Mouse (Mus musculus): ENCODE measurements around the gene Il20. TPM values are rescaled to one million over a fixed set of nuclear protein-coding genes. Genes with fewer than 3 reads are reported as not detected.

Gene Il20
- not detected in 2 replicates for polyA plus RNA-seq (2015; fragmentation: Nextera tagmentation; extraction: Ambion mirVana)

DNA sequence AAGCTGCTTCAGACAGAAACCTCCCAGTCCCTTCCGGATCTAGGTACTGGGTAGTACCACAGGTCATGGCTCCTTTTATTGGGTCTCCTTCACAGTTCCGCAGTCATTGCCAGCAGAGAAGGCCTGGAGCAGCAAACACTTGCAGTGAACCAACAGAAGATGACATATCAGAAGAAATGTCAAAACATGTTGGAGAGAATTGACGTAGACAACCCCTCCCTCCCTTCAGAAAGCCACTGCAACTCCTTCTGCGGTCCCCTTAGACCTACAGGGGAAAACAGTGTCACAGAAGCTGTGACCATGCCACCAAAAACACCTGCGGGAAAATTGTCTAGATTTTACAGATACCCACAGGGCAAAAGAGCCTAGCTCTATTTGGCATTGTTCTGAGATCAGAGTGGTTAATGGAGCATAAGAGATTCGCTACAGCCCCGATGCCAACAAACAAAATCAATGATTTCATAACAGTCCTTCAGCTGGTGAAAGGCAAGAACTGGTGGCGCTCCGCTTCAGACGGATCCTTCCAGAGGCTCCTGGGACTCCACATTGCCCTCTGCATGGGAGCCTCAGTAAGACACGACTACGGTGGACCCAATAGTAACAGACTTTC is at the start of gene Il20:
TSS of gene Il20 (minus strand) at position 51 of the 610 bp plus-strand sequence.
- no peak within 1 kb of the TSS for H3K9ac ChIP-seq (ENCODE audit: low read length)
- WGBS = 82% methylated on average over 12 of the region's 12 CpGs
- H3K27ac ChIP-seq (ENCODE audit: low read length) = no peak within 1 kb of the TSS
- no peak within 1 kb of the TSS for H3K4me2 ChIP-seq (ENCODE audit: low read depth, low read length)
- no peaks in the 10 kb centered on the region for H3K27me3 ChIP-seq (ENCODE audit: control insufficient read depth, insufficient read depth, low read length)
- no peaks in the 10 kb centered on the region for H3K4me1 ChIP-seq (ENCODE audit: control insufficient read depth, insufficient read depth, low read length)
- no peaks in the 10 kb centered on the region for H3K36me3 ChIP-seq (ENCODE audit: control insufficient read depth, insufficient read depth)
- no peak for ATAC-seq (replicated peaks; ENCODE audit: extremely low read depth, insufficient read depth, low FRiP score)
- no peak within 1 kb of the TSS for H3K4me3 ChIP-seq (ENCODE audit: low read length)
- H3K9me3 ChIP-seq (replicated peaks; ENCODE audit: control insufficient read depth, low read length) = no peaks in the 10 kb centered on the region

GRCm38 (mm10) chr1:130946920-130947319 is 35.7 kb upstream of the Il20 start:
- WGBS = 16% methylated on average over 6 of the region's 6 CpGs

DNA sequence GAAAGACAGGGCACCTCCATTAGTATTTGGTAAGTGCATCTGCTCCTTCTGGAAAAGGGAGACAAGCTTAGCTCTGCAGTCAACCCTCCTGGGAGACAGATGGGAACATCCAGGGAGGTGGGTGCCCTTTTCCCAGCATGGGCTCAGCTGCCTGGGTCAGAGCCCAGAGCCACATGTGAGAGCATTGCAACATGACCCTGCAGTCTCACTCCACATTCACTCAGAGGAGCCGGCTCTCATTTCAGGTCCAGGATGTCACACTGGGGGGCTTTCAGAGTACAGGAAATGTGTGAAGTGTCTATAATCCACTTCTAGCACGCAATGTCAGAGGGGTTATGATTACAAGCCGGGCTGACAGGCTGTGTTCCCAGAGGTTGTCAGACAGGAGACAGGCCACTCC is 30.6 kb upstream of the Il20 start:
- Histone ChIP-seq H3K27ac (ENCODE audit: low read length) (no peak overlapping the region), H3K36me3 (ENCODE audit: control insufficient read depth, insufficient read depth) (no peaks in the 10 kb centered on the region), H3K9ac (ENCODE audit: low read length) (no peak overlapping the region), H3K27me3 (ENCODE audit: control insufficient read depth, insufficient read depth, low read length) (no peaks in the 10 kb centered on the region), H3K9me3 (replicated peaks; ENCODE audit: control insufficient read depth, low read length) (no peaks in the 10 kb centered on the region), H3K4me3 (ENCODE audit: low read length) (no peak overlapping the region), H3K4me2 (ENCODE audit: low read depth, low read length) (no peak overlapping the region), H3K4me1 (ENCODE audit: control insufficient read depth, insufficient read depth, low read length) (no peaks in the 10 kb centered on the region)
- WGBS = 24% methylated on average over 3 of the region's 3 CpGs
- ATAC-seq (replicated peaks; ENCODE audit: extremely low read depth, insufficient read depth, low FRiP score) = no peak

More at GRCm38 (mm10) chr1:130946920-130947319, 35.7 kb upstream of the Il20 start:
- Histone ChIP-seq H3K4me1 (ENCODE audit: control insufficient read depth, insufficient read depth, low read length) (peaks cover 3% of the 10 kb centered on the region; the same call in 1 of the 2 replicates), H3K9me3 (replicated peaks; ENCODE audit: control insufficient read depth, low read length) (no peaks in the 10 kb centered on the region), H3K27ac (ENCODE audit: low read length) (no peak overlapping the region), H3K4me2 (ENCODE audit: low read depth, low read length) (no peak overlapping the region), H3K36me3 (ENCODE audit: control insufficient read depth, insufficient read depth) (no peaks in the 10 kb centered on the region), H3K4me3 (ENCODE audit: low read length) (no peak overlapping the region), H3K27me3 (ENCODE audit: control insufficient read depth, insufficient read depth, low read length) (no peaks in the 10 kb centered on the region), H3K9ac (ENCODE audit: low read length) (no peak overlapping the region)
- ATAC-seq (replicated peaks; ENCODE audit: extremely low read depth, insufficient read depth, low FRiP score) = no peak

DNA sequence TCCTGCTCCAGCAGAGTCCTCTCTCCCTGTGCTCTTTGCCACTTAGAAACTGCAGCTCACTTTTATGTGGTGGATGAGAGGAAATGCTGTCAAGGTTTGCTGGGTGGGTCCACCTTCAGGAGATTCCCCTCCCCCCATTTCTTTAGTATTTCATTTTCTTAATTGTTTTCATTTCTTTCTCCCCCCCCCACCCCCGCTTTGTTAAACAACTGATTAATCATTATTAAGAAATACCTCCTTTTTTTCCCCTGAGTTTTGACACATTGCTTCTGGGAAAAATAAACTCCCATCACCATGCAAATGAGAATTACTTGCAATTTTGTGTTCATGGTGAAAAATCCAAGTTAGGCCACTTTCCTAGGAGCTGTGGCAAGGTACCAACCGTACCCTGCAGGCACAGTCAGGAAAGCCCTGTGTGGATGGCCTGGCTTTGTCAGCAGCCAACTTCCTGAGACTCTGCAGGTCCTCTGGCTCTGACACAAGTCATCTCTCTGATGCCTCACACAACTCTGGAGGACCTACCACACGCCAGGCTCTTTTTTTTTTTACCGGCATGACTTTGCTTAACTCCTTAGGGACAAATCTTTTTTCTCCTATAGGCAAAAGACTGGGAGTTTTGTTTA is 28.9 kb upstream of the Il20 start, which contains the start of gene Il19:
TSS of gene Il19 (minus strand) at position 51 of the 623 bp plus-strand sequence.
- 44% methylated on average over 4 of the region's 4 CpGs for WGBS

DNA sequence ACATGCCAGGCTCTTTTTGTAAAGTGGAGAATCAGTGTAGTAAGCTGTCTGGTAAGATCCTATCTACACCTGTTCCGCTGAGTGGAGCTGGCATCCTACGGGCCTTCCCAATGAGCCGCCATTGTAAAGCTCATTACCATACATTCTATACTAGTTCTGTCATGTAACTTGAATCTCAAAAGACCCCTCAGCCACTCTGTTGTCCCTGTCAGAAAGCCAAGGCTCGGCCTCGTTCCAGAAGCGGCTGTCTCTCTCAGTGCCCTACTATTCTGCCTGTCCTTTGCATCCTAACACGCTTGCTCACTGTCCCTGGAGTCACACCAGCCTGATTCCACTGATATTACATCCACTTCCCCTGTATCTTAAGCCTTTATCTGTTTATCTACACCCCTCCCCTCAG is 26.9 kb upstream of the Il20 start:
- no peaks in the 10 kb centered on the region for H3K36me3 ChIP-seq (ENCODE audit: control insufficient read depth, insufficient read depth)
- H3K9ac ChIP-seq (ENCODE audit: low read length) = no peak overlapping the region
- H3K27ac ChIP-seq (ENCODE audit: low read length) = no peak overlapping the region
- no peaks in the 10 kb centered on the region for H3K27me3 ChIP-seq (ENCODE audit: control insufficient read depth, insufficient read depth, low read length)
- H3K4me2 ChIP-seq (ENCODE audit: low read depth, low read length) = no peak overlapping the region
- no peak for ATAC-seq (replicated peaks; ENCODE audit: extremely low read depth, insufficient read depth, low FRiP score)
- H3K4me3 ChIP-seq (ENCODE audit: low read length) = no peak overlapping the region
- 80% methylated on average over 7 of the region's 7 CpGs for WGBS
- no peaks in the 10 kb centered on the region for H3K9me3 ChIP-seq (replicated peaks; ENCODE audit: control insufficient read depth, low read length)
- no peaks in the 10 kb centered on the region for H3K4me1 ChIP-seq (ENCODE audit: control insufficient read depth, insufficient read depth, low read length)

More for the DNA sequence above, 28.9 kb upstream of the Il20 start, which contains the start of gene Il19:
- Histone ChIP-seq H3K27ac (ENCODE audit: low read length) (no peak within 1 kb of the TSS), H3K36me3 (ENCODE audit: control insufficient read depth, insufficient read depth) (no peaks in the 10 kb centered on the region), H3K27me3 (ENCODE audit: control insufficient read depth, insufficient read depth, low read length) (no peaks in the 10 kb centered on the region), H3K4me1 (ENCODE audit: control insufficient read depth, insufficient read depth, low read length) (no peaks in the 10 kb centered on the region), H3K4me2 (ENCODE audit: low read depth, low read length) (no peak within 1 kb of the TSS), H3K9me3 (replicated peaks; ENCODE audit: control insufficient read depth, low read length) (no peaks in the 10 kb centered on the region), H3K4me3 (ENCODE audit: low read length) (no peak within 1 kb of the TSS), H3K9ac (ENCODE audit: low read length) (no peak within 1 kb of the TSS)
- ATAC-seq (replicated peaks; ENCODE audit: extremely low read depth, insufficient read depth, low FRiP score) = no peak

DNA sequence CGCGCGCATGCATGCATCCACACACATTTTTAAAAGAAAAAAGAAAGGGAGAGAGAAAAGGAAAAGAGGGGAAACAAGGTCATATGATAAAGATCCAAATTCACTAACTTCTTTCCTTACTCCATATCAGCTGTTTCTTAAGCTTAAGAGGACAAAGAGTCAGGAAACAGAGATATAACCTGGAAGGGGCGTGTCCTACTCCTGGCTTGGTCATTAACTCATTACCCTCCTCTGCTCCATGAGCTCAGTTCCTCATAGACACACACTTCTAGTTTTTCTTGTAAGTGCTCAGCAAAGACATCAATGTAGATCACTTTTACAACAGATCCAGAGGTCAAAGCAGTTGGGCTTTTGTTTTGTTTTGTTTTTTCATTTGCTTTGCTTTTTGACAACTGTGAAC is 25.9 kb upstream of the Il20 start:
- H3K4me2 ChIP-seq (ENCODE audit: low read depth, low read length) = no peak overlapping the region
- no peaks in the 10 kb centered on the region for H3K27me3 ChIP-seq (ENCODE audit: control insufficient read depth, insufficient read depth, low read length)
- no peaks in the 10 kb centered on the region for H3K4me1 ChIP-seq (ENCODE audit: control insufficient read depth, insufficient read depth, low read length)
- H3K9ac ChIP-seq (ENCODE audit: low read length) = no peak overlapping the region
- no peaks in the 10 kb centered on the region for H3K9me3 ChIP-seq (replicated peaks; ENCODE audit: control insufficient read depth, low read length)
- no peak overlapping the region for H3K27ac ChIP-seq (ENCODE audit: low read length)
- WGBS = 87% methylated on average over 4 of the region's 4 CpGs
- no peak overlapping the region for H3K4me3 ChIP-seq (ENCODE audit: low read length)
- no peaks in the 10 kb centered on the region for H3K36me3 ChIP-seq (ENCODE audit: control insufficient read depth, insufficient read depth)
- ATAC-seq (replicated peaks; ENCODE audit: extremely low read depth, insufficient read depth, low FRiP score) = no peak

- no peaks in the 10 kb centered on the region for H3K36me3 ChIP-seq (ENCODE audit: control insufficient read depth, insufficient read depth)
- H3K4me1 ChIP-seq (ENCODE audit: control insufficient read depth, insufficient read depth, low read length) = no peaks in the 10 kb centered on the region
- no peak overlapping the region for H3K4me2 ChIP-seq (ENCODE audit: low read depth, low read length)
- no peak overlapping the region for H3K4me3 ChIP-seq (ENCODE audit: low read length)
- H3K9me3 ChIP-seq (replicated peaks; ENCODE audit: control insufficient read depth, low read length) = no peaks in the 10 kb centered on the region
- H3K27me3 ChIP-seq (ENCODE audit: control insufficient read depth, insufficient read depth, low read length) = no peaks in the 10 kb centered on the region
- H3K9ac ChIP-seq (ENCODE audit: low read length) = no peak overlapping the region
- H3K27ac ChIP-seq (ENCODE audit: low read length) = no peak overlapping the region
- no peak for ATAC-seq (replicated peaks; ENCODE audit: extremely low read depth, insufficient read depth, low FRiP score)
- 51% methylated on average over 6 of the region's 6 CpGs for WGBS
Measured at GRCm38 (mm10) chr1:130936351-130936750, 25.1 kb upstream of the Il20 start.

- Histone ChIP-seq H3K9me3 (replicated peaks; ENCODE audit: control insufficient read depth, low read length) (no peaks in the 10 kb centered on the region), H3K9ac (ENCODE audit: low read length) (no peak overlapping the region), H3K36me3 (ENCODE audit: control insufficient read depth, insufficient read depth) (no peaks in the 10 kb centered on the region), H3K4me3 (ENCODE audit: low read length) (no peak overlapping the region), H3K27ac (ENCODE audit: low read length) (no peak overlapping the region), H3K4me2 (ENCODE audit: low read depth, low read length) (no peak overlapping the region), H3K27me3 (ENCODE audit: control insufficient read depth, insufficient read depth, low read length) (no peaks in the 10 kb centered on the region), H3K4me1 (ENCODE audit: control insufficient read depth, insufficient read depth, low read length) (no peaks in the 10 kb centered on the region)
- ATAC-seq (replicated peaks; ENCODE audit: extremely low read depth, insufficient read depth, low FRiP score) = no peak
Measured at GRCm38 (mm10) chr1:130926484-130926883, 15.2 kb upstream of the Il20 start.

- Histone ChIP-seq H3K36me3 (ENCODE audit: control insufficient read depth, insufficient read depth) (no peaks in the 10 kb centered on the region), H3K4me1 (ENCODE audit: control insufficient read depth, insufficient read depth, low read length) (no peaks in the 10 kb centered on the region), H3K27ac (ENCODE audit: low read length) (no peak overlapping the region), H3K4me2 (ENCODE audit: low read depth, low read length) (no peak overlapping the region), H3K9ac (ENCODE audit: low read length) (no peak overlapping the region), H3K9me3 (replicated peaks; ENCODE audit: control insufficient read depth, low read length) (no peaks in the 10 kb centered on the region), H3K4me3 (ENCODE audit: low read length) (no peak overlapping the region), H3K27me3 (ENCODE audit: control insufficient read depth, insufficient read depth, low read length) (no peaks in the 10 kb centered on the region)
- no peak for ATAC-seq (replicated peaks; ENCODE audit: extremely low read depth, insufficient read depth, low FRiP score)
- 5% methylated on average over 1 of the region's 1 CpGs for WGBS
Measured at GRCm38 (mm10) chr1:130918323-130918980, 7.2 kb upstream of the Il20 start.

All from heart, embryonic 16.5 days (tissue).